Mouse (Mus musculus) CH12.LX (cell line): ENCODE results near the gene Msi1.

Experiments used
- CTCF ChIP-seq, 2 experiments: IDR thresholded peaks in 1 of 2; conservative IDR thresholded peaks in 1 of 2; 2 replicates each; pipeline ENCODE4 v1.5.1; 2011 to 2012; ENCODE audit warnings: low read depth in 2 of 2, low read length in 2 of 2, improper control_type of control experiment in 1 of 2, inconsistent platforms in 1 of 2, mild to moderate bottlenecking in 1 of 2, moderate library complexity in 1 of 2
- JUN ChIP-seq: IDR thresholded peaks from 2 replicates; pipeline ENCODE4 v1.6.1; 2011; ENCODE audit warnings: low read depth, mild to moderate bottlenecking, low read length, improper control_type of control experiment, moderate library complexity; ENCODE audit not compliant: insufficient read depth
- JUND ChIP-seq: conservative IDR thresholded peaks from 2 replicates; pipeline ENCODE4 v1.6.1; 2011; ENCODE audit warnings: low read depth, low read length, improper control_type of control experiment
- MAZ ChIP-seq: IDR thresholded peaks from 2 replicates; pipeline ENCODE4 v1.6.1; 2012; ENCODE audit warnings: low read depth, mild to moderate bottlenecking, inconsistent platforms, low read length, improper control_type of control experiment, moderate library complexity
- MXI1 ChIP-seq: IDR thresholded peaks from 2 replicates; pipeline ENCODE4 v1.6.1; 2011; ENCODE audit warnings: mild to moderate bottlenecking, low read depth, low read length, improper control_type of control experiment
- NRF1 ChIP-seq: IDR thresholded peaks from 2 replicates; pipeline ENCODE4 v1.6.1; 2014; ENCODE audit warnings: low read depth, mild to moderate bottlenecking, inconsistent platforms, low read length, improper control_type of control experiment, moderate library complexity
- RCOR1 ChIP-seq: conservative IDR thresholded peaks from 2 replicates; pipeline ENCODE4 v1.6.1; 2012; ENCODE audit warnings: low read depth, mild to moderate bottlenecking, inconsistent platforms, low read length, improper control_type of control experiment
- USF1 ChIP-seq: IDR thresholded peaks from 2 replicates; pipeline ENCODE4 v1.6.1; 2014; ENCODE audit warnings: low read depth, mild to moderate bottlenecking, inconsistent platforms, low read length, improper control_type of control experiment
- ZMIZ1 ChIP-seq: IDR thresholded peaks from 2 replicates; pipeline ENCODE4 v1.6.1; 2012; ENCODE audit warnings: low read depth, mild to moderate bottlenecking, inconsistent platforms, low read length, improper control_type of control experiment

GRCm38 (mm10) chr5:115434280-115434852 lies 5.0 kb downstream of the Msi1 start:
- TF ChIP-seq RCOR1 (no peak), CTCF (conservative IDR thresholded peaks at IDR 0.05 in 1 of 2, IDR thresholded peaks at IDR 0.05 in 1 of 2; ENCODE audit: low read depth in 2 of 2, low read length in 2 of 2) (no peak), USF1 (no peak), JUN (no peak), MAZ (no peak), MXI1 (no peak), JUND (no peak), ZMIZ1 (no peak), NRF1 (no peak)
